Mouse (Mus musculus): ENCODE measurements around the gene Gclm.

DNA sequence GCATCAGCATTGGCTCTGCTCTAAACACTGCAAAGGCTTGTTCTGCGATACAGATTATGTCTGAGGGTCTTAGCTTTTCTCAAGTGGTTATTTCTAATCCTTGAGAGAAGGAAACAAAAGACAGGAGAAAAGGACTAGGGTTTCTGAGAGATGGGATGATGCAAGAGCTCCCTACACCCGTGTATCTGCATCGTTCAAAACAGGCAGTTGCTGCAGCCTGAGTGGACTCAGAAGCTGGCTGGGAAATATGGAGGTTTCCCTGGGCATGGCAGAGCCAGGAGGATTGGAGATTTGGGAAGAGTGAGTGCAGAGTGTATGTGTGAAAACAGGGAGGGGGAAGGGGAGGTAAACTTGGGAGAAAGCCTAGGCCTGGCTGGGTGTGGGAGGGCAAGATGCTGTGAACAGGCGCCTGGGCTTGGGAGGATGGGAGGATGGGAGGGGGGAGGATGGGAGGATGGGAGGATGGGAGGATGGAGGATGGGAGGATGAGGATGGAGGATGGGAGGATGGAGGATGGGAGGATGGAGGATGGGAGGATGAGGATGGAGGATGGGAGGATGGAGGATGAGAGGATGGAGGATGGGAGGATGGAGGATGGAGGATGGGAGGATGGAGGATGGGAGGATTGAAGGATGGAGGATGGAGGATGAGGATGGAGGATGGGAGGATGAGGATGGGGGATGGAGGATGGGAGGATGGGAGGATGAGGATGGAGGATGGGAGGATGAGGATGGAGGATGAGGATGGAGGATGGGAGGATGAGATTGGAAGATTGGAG is 62.7 kb downstream of the Gclm start:
- no peak for TF ChIP-seq CTCF (IDR thresholded peaks at IDR 0.05; ENCODE audit: low read depth, low read length)
- TF ChIP-seq POLR2A (IDR thresholded peaks at IDR 0.05; ENCODE audit: insufficient read depth, low read length), result no peak
- TF ChIP-seq EP300 (IDR thresholded peaks at IDR 0.05; ENCODE audit: insufficient read depth, low read depth, low read length), result no peak
